Comparison of ENCODE assay signal across 8 mouse cellular contexts in the genomic region with DNA sequence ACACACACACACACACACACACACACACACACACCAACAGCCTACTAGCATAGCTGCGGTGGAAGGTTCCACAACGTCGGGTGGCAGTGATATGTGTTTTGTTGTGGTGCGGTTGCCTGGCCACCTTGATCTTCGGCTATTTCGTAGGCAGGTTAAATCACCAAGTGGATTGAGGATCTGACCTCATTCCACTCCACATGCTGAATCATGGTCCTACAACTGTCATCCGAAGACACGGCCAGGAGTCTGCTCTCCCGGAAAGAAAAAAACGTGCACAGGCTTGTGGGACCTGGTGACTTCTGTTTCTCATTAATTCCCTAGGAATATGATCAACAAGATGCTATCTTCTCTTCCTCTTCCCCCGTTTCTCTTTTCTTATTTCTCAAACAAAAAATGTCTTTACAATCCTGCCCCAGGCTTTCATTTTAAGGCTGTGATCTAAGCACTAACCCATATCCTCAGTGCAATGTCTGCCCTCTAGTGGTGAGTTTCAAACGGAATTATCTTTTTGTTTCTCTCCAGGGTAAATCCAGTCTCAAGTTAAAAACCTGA. TPM values are rescaled to one million over a fixed set of nuclear protein-coding genes. Genes with fewer than 3 reads are reported as not detected.
DNase-seq lines count a peak whose midpoint lies in the region; ATAC-seq and TF ChIP-seq lines count a peak whose summit lies in the region.

No protein-coding gene starts in this region.

- no peaks in the 10 kb centered on the region for H3K36me3 ChIP-seq in spleen, adult 2 months (ENCODE audit: control insufficient read depth, insufficient read depth, low read length)
- no peaks in the 10 kb centered on the region for H3K36me3 ChIP-seq in forebrain, embryonic 15.5 days
- H3K36me3 ChIP-seq in hindbrain, embryonic 14.5 days (replicated peaks; ENCODE audit: control insufficient read depth, insufficient read depth), result no peaks in the 10 kb centered on the region
- no peaks in the 10 kb centered on the region for H3K36me3 ChIP-seq in stomach, embryonic 16.5 days (ENCODE audit: control insufficient read depth, insufficient read depth, low read length)

- peak; percentile 81 for ATAC-seq in forebrain, embryonic 15.5 days (replicated peaks)
- peak; percentile 81 for ATAC-seq in hindbrain, embryonic 14.5 days (ENCODE audit: low FRiP score)
- peak; percentile 96 for ATAC-seq in megakaryocyte progenitor cell, adult 5-6 weeks (replicated peaks; ENCODE audit: poor library complexity)
- peak; percentile 73 for ATAC-seq in stomach, embryonic 16.5 days (ENCODE audit: insufficient read depth, low FRiP score)

- WGBS in spleen, adult 2 months, result 5% methylated on average over 12 of the region's 12 CpGs
- 62% methylated on average over 12 of the region's 12 CpGs for WGBS in forebrain, embryonic 15.5 days
- WGBS in hindbrain, embryonic 14.5 days, result 53% methylated on average over 12 of the region's 12 CpGs
- WGBS in stomach, embryonic 16.5 days, result 47% methylated on average over 12 of the region's 12 CpGs

- peaks cover 9% of the 10 kb centered on the region for H3K4me1 ChIP-seq in spleen, adult 2 months (ENCODE audit: control insufficient read depth, insufficient read depth, insufficient read length)
- H3K4me1 ChIP-seq in forebrain, embryonic 15.5 days, result peaks cover 22% of the 10 kb centered on the region
- peaks cover 10% of the 10 kb centered on the region for H3K4me1 ChIP-seq in hindbrain, embryonic 14.5 days (replicated peaks; ENCODE audit: control insufficient read depth, insufficient read depth, low read length)
- no peaks in the 10 kb centered on the region for H3K4me1 ChIP-seq in stomach, embryonic 16.5 days (ENCODE audit: control insufficient read depth, insufficient read depth, low read length)

- TF ChIP-seq POLR2A in spleen, adult 2 months (IDR thresholded peaks at IDR 0.05; ENCODE audit: low read depth, low read length), result no peak

- no peaks in the 10 kb centered on the region for H3K27me3 ChIP-seq in spleen, adult 2 months (ENCODE audit: control insufficient read depth, insufficient read depth, low read length)
- no peaks in the 10 kb centered on the region for H3K27me3 ChIP-seq in forebrain, embryonic 15.5 days
- no peaks in the 10 kb centered on the region for H3K27me3 ChIP-seq in hindbrain, embryonic 14.5 days (ENCODE audit: control insufficient read depth, insufficient read depth, low read length)
- no peaks in the 10 kb centered on the region for H3K27me3 ChIP-seq in stomach, embryonic 16.5 days (ENCODE audit: control insufficient read depth, insufficient read depth, low read length)

- no peak overlapping the region; the same call in 1 of the 2 replicates for H3K9ac ChIP-seq in forebrain, embryonic 15.5 days (replicated peaks)
- 0 out of 2 replicates have a peak overlapping the region, but pooled peaks have one; percentile 24 for H3K9ac ChIP-seq in hindbrain, embryonic 14.5 days
- no peak overlapping the region for H3K9ac ChIP-seq in stomach, embryonic 16.5 days (ENCODE audit: low read length)

- no peaks in the 10 kb centered on the region for H3K9me3 ChIP-seq in forebrain, embryonic 15.5 days
- H3K9me3 ChIP-seq in hindbrain, embryonic 14.5 days (ENCODE audit: control insufficient read depth, low read length), result no peaks in the 10 kb centered on the region
- no peaks in the 10 kb centered on the region for H3K9me3 ChIP-seq in stomach, embryonic 16.5 days (replicated peaks; ENCODE audit: control insufficient read depth, low read length)

- peak; percentile 8; the same call in 1 of the 2 replicates for TF ChIP-seq CTCF in spleen, adult 2 months (IDR thresholded peaks at IDR 0.05; ENCODE audit: extremely low read depth, insufficient read depth, insufficient read length, insufficient replicate concordance)

- H3K27ac ChIP-seq in spleen, adult 2 months (ENCODE audit: insufficient read depth, low read length), result peak overlapping the region; percentile 56
- no peak overlapping the region for H3K27ac ChIP-seq in forebrain, embryonic 15.5 days (replicated peaks)
- no peak overlapping the region for H3K27ac ChIP-seq in hindbrain, embryonic 14.5 days
- no peak overlapping the region for H3K27ac ChIP-seq in stomach, embryonic 16.5 days (ENCODE audit: low read length)

- DNase-seq in spleen, adult 2 months (ENCODE audit: low read depth in 1 of 2, low spot score in 2 of 2), result peak in 1 of 2 experiments; percentile 81
- DNase-seq in spleen, postnatal 4 days (ENCODE audit: low spot score in 2 of 2), result no peak
- peak; percentile 59 for DNase-seq in c-Kit-positive CD71-positive TER-119-positive erythroid progenitor cells, embryonic 14.5 days (ENCODE audit: low spot score)
- DNase-seq in hindbrain, embryonic 14.5 days (ENCODE audit: low spot score), result peak; percentile 88
- DNase-seq in layer of hippocampus, postnatal 36 days, result peak; percentile 38 to 48

- 0 out of 2 replicates have a peak overlapping the region, but pooled peaks have one; percentile 20 for H3K4me2 ChIP-seq in forebrain, embryonic 15.5 days (replicated peaks)
- H3K4me2 ChIP-seq in hindbrain, embryonic 14.5 days (replicated peaks), result peak overlapping the region; percentile 40
- peak overlapping the region; percentile 42 for H3K4me2 ChIP-seq in stomach, embryonic 16.5 days (ENCODE audit: low read depth, low read length)

- H3K4me3 ChIP-seq in spleen, adult 2 months (ENCODE audit: extremely low read depth, insufficient read depth, insufficient read length), result peak overlapping the region; percentile 55
- H3K4me3 ChIP-seq in forebrain, embryonic 15.5 days, result no peak overlapping the region
- H3K4me3 ChIP-seq in hindbrain, embryonic 14.5 days (replicated peaks; ENCODE audit: low read length), result no peak overlapping the region
- peak overlapping the region; percentile 18 for H3K4me3 ChIP-seq in stomach, embryonic 16.5 days (replicated peaks; ENCODE audit: low read length)

RNA-seq across cellular contexts. Expression of gene Scel, which starts 43.6 kb away (rescaled TPM):
- polyA plus RNA-seq in spleen, adult 2 months (2012; rRNA removed), result 0.11 and 0.14 TPM in 2 replicates
- polyA plus RNA-seq in forebrain, embryonic 15.5 days (2015; fragmentation: Nextera tagmentation; extraction: Ambion mirVana), result 0.08 TPM in 1 of 2 replicates, not detected in the other
- 0.10 and 0.36 TPM in 2 replicates for polyA plus RNA-seq in hindbrain, embryonic 14.5 days (2014; fragmentation: Nextera tagmentation; extraction: Ambion mirVana)
- under 1 TPM; 0.50 to 0.71 TPM for total RNA-seq in layer of hippocampus, postnatal 36 days (2021)
- total RNA-seq in megakaryocyte progenitor cell, adult 5-6 weeks (2015), result not detected in 2 replicates
- not detected in 2 replicates for total RNA-seq in megakaryocyte progenitor cell, adult 5-6 weeks (2017)
- 31.9 and 49.3 TPM in 2 replicates for polyA plus RNA-seq in stomach, embryonic 16.5 days (2015; fragmentation: Nextera tagmentation; extraction: Ambion mirVana)

Comparison
In these comparisons a context has a peak if more than half of its experiments do, and no peak if none do; other contexts are left out.
1. DNase-seq: peak in c-Kit-positive CD71-positive TER-119-positive erythroid progenitor cells, embryonic 14.5 days (single experiment), hindbrain, embryonic 14.5 days (single experiment) and layer of hippocampus, postnatal 36 days (2 of 2); none in spleen, postnatal 4 days (0 of 2).
2. H3K4me3 ChIP-seq: peak in spleen, adult 2 months (single experiment) and stomach, embryonic 16.5 days (single experiment); none in forebrain, embryonic 15.5 days (single experiment) and hindbrain, embryonic 14.5 days (single experiment).
3. RNA of gene Scel, which starts 43.6 kb away (polyA plus RNA-seq): 31.9 to 49.3 TPM in stomach, embryonic 16.5 days; 0.10 to 0.36 TPM in hindbrain, embryonic 14.5 days, 0.11 to 0.14 TPM in spleen, adult 2 months and 0.08 TPM in forebrain, embryonic 15.5 days; every median in the first group is over 10 times any median in the second.
4. Peak in every context shown above with its lines, with median percentiles within 50 percentile points of each other: ATAC-seq and H3K4me2 ChIP-seq.